Mouse (Mus musculus): ENCODE results near the gene Ndst2. TPM values are rescaled to one million over a fixed set of nuclear protein-coding genes. Genes with fewer than 3 reads are reported as not detected.
"Not testable (repeated sequence)": the region's sequence is repeated elsewhere in the genome, so short reads cannot be mapped to it uniquely, and the experiment has no call there.

Ndst2 gene
- total and polyA plus RNA-seq, 2 experiments: 10.8 to 33.2 TPM

GRCm38 (mm10) chr14:20719767-20720166 lies 14.6 kb downstream of the Ndst2 start:
- TF ChIP-seq CTCF (IDR thresholded peaks at IDR 0.05; ENCODE audit: low read depth, low read length) (no peak), POLR2A (IDR thresholded peaks at IDR 0.05; ENCODE audit: extremely low read depth, insufficient read depth, low read length) (no peak)
- no peaks in the 10 kb centered on the region for H3K79me2 ChIP-seq (ENCODE audit: control insufficient read depth, insufficient read depth, low read length)
- no peak overlapping the region for H3K4me3 ChIP-seq (ENCODE audit: insufficient read depth, low read depth, low read length)
- DNase-seq (ENCODE audit: extremely low read depth, low read depth, low spot score): no peak
- H3K36me3 ChIP-seq (ENCODE audit: control insufficient read depth, insufficient read depth, low read length): peaks cover 65% of the 10 kb centered on the region
- H3K27ac ChIP-seq (replicated peaks; ENCODE audit: insufficient read depth, low read depth, low read length): no peak overlapping the region
- H3K27me3 ChIP-seq (ENCODE audit: control insufficient read depth, insufficient read depth, low read length): no peaks in the 10 kb centered on the region
- H3K9ac ChIP-seq (ENCODE audit: low read depth, low read length): no peak overlapping the region
- no peaks in the 10 kb centered on the region for H3K4me1 ChIP-seq (ENCODE audit: control insufficient read depth, insufficient read depth, low read length)
- WGBS: 94% methylated on average over 12 of the region's 12 CpGs

- DNase-seq (ENCODE audit: extremely low read depth, low read depth, low spot score): no peak
- no peaks in the 10 kb centered on the region for H3K79me2 ChIP-seq (ENCODE audit: control insufficient read depth, insufficient read depth, low read length)
- H3K27me3 ChIP-seq (ENCODE audit: control insufficient read depth, insufficient read depth, low read length): no peaks in the 10 kb centered on the region
- H3K4me3 ChIP-seq (ENCODE audit: insufficient read depth, low read depth, low read length): no peak overlapping the region
- no peak overlapping the region for H3K9ac ChIP-seq (ENCODE audit: low read depth, low read length)
- WGBS: 93% methylated on average over 10 of the region's 10 CpGs
- peaks cover 65% of the 10 kb centered on the region for H3K36me3 ChIP-seq (ENCODE audit: control insufficient read depth, insufficient read depth, low read length)
- TF ChIP-seq POLR2A (IDR thresholded peaks at IDR 0.05; ENCODE audit: extremely low read depth, insufficient read depth, low read length) (no peak), CTCF (IDR thresholded peaks at IDR 0.05; ENCODE audit: low read depth, low read length) (no peak)
- H3K4me1 ChIP-seq (ENCODE audit: control insufficient read depth, insufficient read depth, low read length): no peaks in the 10 kb centered on the region
- no peak overlapping the region for H3K27ac ChIP-seq (replicated peaks; ENCODE audit: insufficient read depth, low read depth, low read length)
These were observed 15.9 kb downstream of the Ndst2 start for GRCm38 (mm10) chr14:20718443-20718842.

- peaks cover 66% of the 10 kb centered on the region for H3K36me3 ChIP-seq (ENCODE audit: control insufficient read depth, insufficient read depth, low read length)
These were observed 20.5 kb downstream of the Ndst2 start for GRCm38 (mm10) chr14:20713832-20714231.

GRCm38 (mm10) chr14:20708239-20708638 lies 26.1 kb downstream of the Ndst2 start:
- DNase-seq (ENCODE audit: extremely low read depth, low read depth, low spot score): peak; percentile 12
- WGBS: 7% methylated on average over 10 of the region's 10 CpGs
- TF ChIP-seq POLR2A (IDR thresholded peaks at IDR 0.05; ENCODE audit: extremely low read depth, insufficient read depth, low read length) (no peak), CTCF (IDR thresholded peaks at IDR 0.05; ENCODE audit: low read depth, low read length) (no peak)
- Histone ChIP-seq H3K79me2 (ENCODE audit: control insufficient read depth, insufficient read depth, low read length) (peaks cover 18% of the 10 kb centered on the region), H3K4me3 (ENCODE audit: insufficient read depth, low read depth, low read length) (peak overlapping the region; percentile 73), H3K4me1 (ENCODE audit: control insufficient read depth, insufficient read depth, low read length) (peaks cover 11% of the 10 kb centered on the region), H3K36me3 (ENCODE audit: control insufficient read depth, insufficient read depth, low read length) (peaks cover 21% of the 10 kb centered on the region), H3K27ac (replicated peaks; ENCODE audit: insufficient read depth, low read depth, low read length) (no peak overlapping the region), H3K27me3 (ENCODE audit: control insufficient read depth, insufficient read depth, low read length) (no peaks in the 10 kb centered on the region), H3K9ac (ENCODE audit: low read depth, low read length) (peak overlapping the region; percentile 83)

More at GRCm38 (mm10) chr14:20713832-20714231, 20.5 kb downstream of the Ndst2 start:
- Histone ChIP-seq H3K9ac (ENCODE audit: low read depth, low read length) (no peak overlapping the region), H3K27me3 (ENCODE audit: control insufficient read depth, insufficient read depth, low read length) (no peaks in the 10 kb centered on the region), H3K4me1 (ENCODE audit: control insufficient read depth, insufficient read depth, low read length) (peaks cover 4% of the 10 kb centered on the region), H3K79me2 (ENCODE audit: control insufficient read depth, insufficient read depth, low read length) (peaks cover 5% of the 10 kb centered on the region), H3K27ac (replicated peaks; ENCODE audit: insufficient read depth, low read depth, low read length) (no peak overlapping the region), H3K4me3 (ENCODE audit: insufficient read depth, low read depth, low read length) (no peak overlapping the region)
- no peak for DNase-seq (ENCODE audit: extremely low read depth, low read depth, low spot score)
- 86% methylated on average over 11 of the region's 11 CpGs for WGBS
- TF ChIP-seq CTCF (IDR thresholded peaks at IDR 0.05; ENCODE audit: low read depth, low read length) (no peak), POLR2A (IDR thresholded peaks at IDR 0.05; ENCODE audit: extremely low read depth, insufficient read depth, low read length) (no peak)

GRCm38 (mm10) chr14:20707201-20708190 lies 26.9 kb downstream of the Ndst2 start, which contains the start of gene Zswim8:
Zswim8 (plus strand) TSS chr14:20707552.
- Histone ChIP-seq H3K27me3 (ENCODE audit: control insufficient read depth, insufficient read depth, low read length) (no peaks in the 10 kb centered on the region), H3K4me1 (ENCODE audit: control insufficient read depth, insufficient read depth, low read length) (peaks cover 11% of the 10 kb centered on the region)

GRCm38 (mm10) chr14:20703461-20703860 lies 30.9 kb downstream of the Ndst2 start:
- not testable (repeated sequence) for DNase-seq (ENCODE audit: extremely low read depth, low read depth, low spot score); H3K27me3 ChIP-seq (ENCODE audit: control insufficient read depth, insufficient read depth, low read length); H3K4me1 ChIP-seq (ENCODE audit: control insufficient read depth, insufficient read depth, low read length); H3K36me3 ChIP-seq (ENCODE audit: control insufficient read depth, insufficient read depth, low read length)
- 7% methylated on average over 8 of the region's 8 CpGs for WGBS
- Histone ChIP-seq H3K27ac (replicated peaks; ENCODE audit: insufficient read depth, low read depth, low read length) (peak overlapping the region; percentile 88; the same call in 1 of the 2 replicates), H3K9ac (ENCODE audit: low read depth, low read length) (peak overlapping the region; percentile 94), H3K79me2 (ENCODE audit: control insufficient read depth, insufficient read depth, low read length) (peaks cover 22% of the 10 kb centered on the region), H3K4me3 (ENCODE audit: insufficient read depth, low read depth, low read length) (peak overlapping the region; percentile 82)

More at GRCm38 (mm10) chr14:20707201-20708190, 26.9 kb downstream of the Ndst2 start, which contains the start of gene Zswim8:
- H3K79me2 ChIP-seq (ENCODE audit: control insufficient read depth, insufficient read depth, low read length): peaks cover 18% of the 10 kb centered on the region
- peak within 1 kb of the TSS; percentile 83 for H3K9ac ChIP-seq (ENCODE audit: low read depth, low read length)
- peaks cover 14% of the 10 kb centered on the region; the same call in 1 of the 2 replicates for H3K36me3 ChIP-seq (ENCODE audit: control insufficient read depth, insufficient read depth, low read length)
- under 1% methylated on average over 80 of the region's 80 CpGs for WGBS
- peak; percentile 60; the same call in 1 of the 2 replicates for TF ChIP-seq POLR2A (IDR thresholded peaks at IDR 0.05; ENCODE audit: extremely low read depth, insufficient read depth, low read length)
- TF ChIP-seq CTCF (IDR thresholded peaks at IDR 0.05; ENCODE audit: low read depth, low read length): no peak
- H3K27ac ChIP-seq (replicated peaks; ENCODE audit: insufficient read depth, low read depth, low read length): peak within 1 kb of the TSS; percentile 97
- H3K4me3 ChIP-seq (ENCODE audit: insufficient read depth, low read depth, low read length): peak within 1 kb of the TSS; percentile 73
- DNase-seq (ENCODE audit: extremely low read depth, low read depth, low spot score): peak; percentile 91
